Mouse (Mus musculus) liver, embryonic 14.5 days (tissue): ENCODE data around the gene Dpf1.

ENCODE experiments used
- CTCF ChIP-seq: IDR thresholded peaks from 2 replicates; pipeline ENCODE4 v1.5.1; 2016; ENCODE audit warnings: antibody characterized with exemption, low read depth, control low read depth
- EP300 ChIP-seq: IDR thresholded peaks from 2 replicates; pipeline ENCODE4 v1.6.1; 2016; ENCODE audit warnings: antibody characterized with exemption, low read depth

DNA sequence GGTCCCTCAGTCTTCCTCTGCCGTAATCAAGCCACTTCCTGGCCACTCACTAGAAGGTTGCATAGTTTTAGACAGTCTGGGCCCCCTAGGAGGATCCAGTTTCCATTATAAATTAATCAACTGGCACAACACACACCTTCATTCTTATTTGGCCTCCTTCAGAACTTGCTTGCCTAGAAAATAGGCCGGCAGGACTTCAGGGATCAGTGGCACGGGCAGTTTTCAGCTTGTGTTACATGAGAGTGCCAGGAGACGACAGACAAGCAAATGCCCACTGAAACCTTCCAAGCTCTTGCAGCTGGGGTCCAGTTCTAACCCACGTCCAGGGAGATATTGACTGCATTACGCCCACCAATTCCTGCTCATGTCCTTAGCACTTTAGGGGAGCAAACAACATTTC, 41.6 kb upstream of the Dpf1 start:
- no peak for TF ChIP-seq CTCF
- TF ChIP-seq EP300, result no peak
